Mouse (Mus musculus) testis, postnatal 10 days (tissue): Measurements from ENCODE around the gene Gm4450.
"Not testable (repeated sequence)": the region's sequence is repeated elsewhere in the genome, so short reads cannot be mapped to it uniquely, and the experiment has no call there.

ENCODE experiments used
- DNase-seq: peaks from one replicate; pipeline ENCODE4 v3.0.0; 2021; ENCODE audit warnings: low spot score

The Gm4450 gene

DNA sequence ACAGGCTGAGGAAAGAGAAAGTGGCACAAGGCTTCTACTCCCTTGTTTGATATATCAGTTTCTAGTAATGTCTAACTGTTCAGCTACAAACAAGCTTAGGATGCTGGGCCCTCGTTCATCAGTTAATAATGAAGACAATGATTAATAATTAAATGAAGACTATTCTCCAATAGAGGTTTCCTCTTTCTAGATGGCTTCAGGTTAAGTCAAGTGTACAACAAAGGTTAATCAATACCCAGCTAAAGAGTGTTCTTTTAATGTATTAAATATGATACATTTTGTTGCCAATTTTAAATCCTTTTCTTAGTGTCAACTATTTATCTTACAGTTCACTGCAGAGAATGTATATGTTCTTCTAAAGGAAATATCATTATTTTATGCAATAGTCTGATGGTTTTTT is at the start of gene Gm4450:
Gm4450 (minus strand) TSS at position 101 of the 400 bp plus-strand sequence.
- DNase-seq: not testable (repeated sequence)

DNA sequence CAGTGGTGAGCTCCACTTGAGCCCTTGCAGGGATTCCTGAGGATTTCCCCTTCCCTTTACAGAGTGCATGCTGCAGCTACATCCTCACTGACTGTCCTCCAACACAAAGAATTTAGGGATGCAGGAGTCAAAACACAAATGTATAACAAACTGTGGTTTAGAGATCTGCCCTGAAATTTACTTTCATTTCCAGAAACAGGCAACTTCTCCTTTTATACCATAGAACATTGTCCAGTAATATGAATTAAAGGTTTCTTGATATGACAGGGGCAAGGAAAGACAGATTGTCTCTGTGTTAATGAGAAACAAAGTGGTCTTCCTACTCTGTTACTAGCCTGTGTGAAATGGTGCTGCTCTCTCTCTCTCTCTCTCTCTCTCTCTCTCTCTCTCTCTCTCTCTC is 40.5 kb upstream of the Gm4450 start:
- not testable (repeated sequence) for DNase-seq

- DNase-seq: not testable (repeated sequence)
These were observed 39.8 kb upstream of the Gm4450 start for GRCm38 (mm10) chr3:98496762-98497161.

GRCm38 (mm10) chr3:98495055-98495454 is 38.1 kb upstream of the Gm4450 start:
- not testable (repeated sequence) for DNase-seq

GRCm38 (mm10) chr3:98494184-98494583 is 37.3 kb upstream of the Gm4450 start:
- not testable (repeated sequence) for DNase-seq

DNA sequence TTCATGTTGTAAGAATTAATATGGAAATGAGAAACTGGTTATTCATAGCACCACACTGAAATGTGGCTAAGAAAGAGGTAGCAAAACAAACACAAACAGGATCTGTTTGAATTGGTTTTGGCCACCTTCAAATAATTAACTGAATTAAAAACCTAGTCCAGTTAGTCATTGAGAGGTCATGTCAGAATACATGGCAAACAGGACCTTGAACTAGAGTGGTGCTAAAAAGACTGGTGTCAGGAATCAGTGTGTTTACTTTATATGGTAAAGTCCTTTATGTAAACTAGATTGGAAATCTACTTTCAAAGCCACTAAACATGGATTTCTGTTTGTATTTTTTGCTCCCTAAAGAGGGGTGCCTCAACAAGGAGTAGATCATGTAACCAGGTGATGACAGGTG is 14.6 kb upstream of the Gm4450 start:
- DNase-seq: not testable (repeated sequence)

DNA sequence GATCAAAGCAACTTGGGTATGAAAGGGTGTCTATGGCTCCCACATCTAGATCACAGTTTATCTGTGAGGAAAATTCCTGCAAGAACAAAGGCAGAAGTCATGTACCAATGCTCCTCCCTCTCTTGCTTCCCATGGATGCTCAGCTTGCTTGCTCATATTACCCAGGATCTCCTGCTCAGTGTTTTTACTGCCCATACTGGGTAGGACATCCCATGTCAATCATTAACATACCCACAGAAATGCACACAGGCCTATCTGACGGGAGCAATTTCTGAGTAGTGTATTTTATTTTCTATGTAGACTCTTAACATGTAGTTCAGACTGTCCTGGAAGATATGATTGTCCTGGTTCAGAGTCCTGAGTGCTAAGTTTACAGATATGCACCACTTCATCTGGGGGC is 14.1 kb upstream of the Gm4450 start:
- not testable (repeated sequence) for DNase-seq

- not testable (repeated sequence) for DNase-seq
These were observed 12.4 kb upstream of the Gm4450 start for GRCm38 (mm10) chr3:98469323-98469722.

- not testable (repeated sequence) for DNase-seq
These were observed 3.1 kb downstream of the Gm4450 start for GRCm38 (mm10) chr3:98453786-98454185.

DNA sequence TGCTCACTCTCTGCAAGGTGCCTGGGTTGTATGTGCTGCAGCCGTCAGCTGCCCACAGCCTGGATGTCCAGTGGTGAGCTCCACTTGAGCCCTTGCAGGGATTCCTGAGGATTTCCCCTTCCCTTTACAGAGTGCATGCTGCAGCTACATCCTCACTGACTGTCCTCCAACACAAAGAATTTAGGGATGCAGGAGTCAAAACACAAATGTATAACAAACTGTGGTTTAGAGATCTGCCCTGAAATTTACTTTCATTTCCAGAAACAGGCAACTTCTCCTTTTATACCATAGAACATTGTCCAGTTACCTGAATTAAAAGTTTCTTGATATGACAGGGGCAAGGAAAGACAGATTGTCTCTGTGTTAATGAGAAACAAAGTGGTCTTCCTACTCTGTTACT is 13.0 kb downstream of the Gm4450 start:
- not testable (repeated sequence) for DNase-seq

DNA sequence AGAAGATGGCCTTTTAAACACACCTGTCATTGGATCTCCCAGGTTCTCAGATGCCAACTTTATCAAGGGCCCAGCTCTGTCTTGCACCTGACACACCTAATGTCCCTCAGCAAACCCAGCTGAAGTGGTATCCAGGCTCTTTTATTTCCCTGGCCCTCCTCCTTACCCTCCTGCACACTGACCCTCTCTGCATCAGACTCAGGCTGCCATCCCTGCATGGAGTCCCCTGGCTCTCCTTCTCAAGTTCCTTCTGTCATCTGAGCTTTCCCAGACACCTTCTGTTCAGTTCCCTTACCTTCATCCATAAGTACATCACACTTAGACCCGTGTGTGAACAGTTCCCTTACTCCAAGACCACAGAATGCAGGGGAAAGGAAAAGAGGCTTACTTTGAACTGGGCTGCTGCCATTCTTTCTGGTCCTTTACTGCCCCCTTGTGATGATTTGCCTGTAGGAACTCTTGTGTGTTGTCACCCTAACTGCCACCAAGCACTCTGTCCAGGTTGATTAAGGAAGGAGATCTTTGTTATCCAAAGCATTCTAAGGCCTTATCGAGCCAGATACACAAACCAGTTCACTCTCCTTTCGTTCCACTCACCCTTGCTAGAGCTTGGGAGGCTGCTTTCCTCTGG is 13.7 kb downstream of the Gm4450 start:
- not testable (repeated sequence) for DNase-seq

- not testable (repeated sequence) for DNase-seq
These were observed 14.7 kb downstream of the Gm4450 start for GRCm38 (mm10) chr3:98442245-98442644.

- no peak for DNase-seq
These were observed 21.9 kb downstream of the Gm4450 start for GRCm38 (mm10) chr3:98435030-98435429.

- no peak for DNase-seq
These were observed 22.7 kb downstream of the Gm4450 start for GRCm38 (mm10) chr3:98434088-98434816.

DNA sequence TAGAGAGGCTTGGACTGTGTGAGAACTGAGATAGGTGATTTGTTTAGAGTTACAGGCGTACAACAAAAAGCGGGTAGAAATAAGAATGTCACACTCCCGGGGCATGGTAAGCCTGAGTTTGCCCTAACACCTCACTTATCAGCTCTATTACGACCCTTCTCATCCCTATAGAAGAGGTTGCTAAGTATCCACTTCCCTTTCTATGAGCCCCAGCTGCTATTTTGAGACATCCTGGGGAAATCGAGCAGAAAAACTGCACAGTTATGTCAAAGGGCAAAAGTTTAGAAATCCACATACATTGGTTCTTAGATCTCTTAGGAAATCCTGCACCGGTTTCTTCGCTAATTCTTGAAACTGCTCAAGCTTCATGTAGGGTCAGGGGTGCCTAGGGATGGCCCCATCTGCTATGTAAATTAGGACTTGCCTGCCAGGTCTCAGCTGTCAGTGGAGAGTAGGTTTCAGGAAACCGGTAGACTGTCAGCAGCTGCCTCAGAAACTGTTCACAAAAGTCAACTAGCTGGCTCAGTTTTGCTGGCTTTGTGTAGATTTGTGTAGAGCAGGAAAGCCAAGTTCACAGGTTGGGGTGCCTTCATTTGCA is 27.9 kb downstream of the Gm4450 start:
- no peak for DNase-seq

GRCm38 (mm10) chr3:98428449-98428775 is 28.5 kb downstream of the Gm4450 start:
- peak; percentile 46 for DNase-seq

GRCm38 (mm10) chr3:98427600-98428448 is 29.1 kb downstream of the Gm4450 start:
- DNase-seq: peak; percentile 86

DNA sequence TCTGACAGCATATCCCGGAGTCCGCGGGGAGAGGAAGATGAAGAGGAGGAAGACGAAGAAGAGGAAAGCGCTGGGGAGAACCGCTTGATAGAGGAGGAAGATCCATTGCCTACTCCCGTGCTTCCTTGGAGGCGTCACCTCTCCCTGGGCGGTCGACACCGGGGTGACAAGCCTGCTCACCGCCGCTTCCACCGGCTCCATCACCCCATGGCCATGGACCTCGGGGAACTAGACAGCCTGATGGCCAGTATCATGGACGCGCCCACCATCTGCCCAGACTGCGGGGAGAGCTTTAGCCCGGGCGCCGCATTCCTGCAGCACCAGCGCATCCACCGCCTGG is 29.7 kb downstream of the Gm4450 start:
- no peak for DNase-seq

GRCm38 (mm10) chr3:98426749-98427148 is 30.2 kb downstream of the Gm4450 start:
- no peak for DNase-seq

DNA sequence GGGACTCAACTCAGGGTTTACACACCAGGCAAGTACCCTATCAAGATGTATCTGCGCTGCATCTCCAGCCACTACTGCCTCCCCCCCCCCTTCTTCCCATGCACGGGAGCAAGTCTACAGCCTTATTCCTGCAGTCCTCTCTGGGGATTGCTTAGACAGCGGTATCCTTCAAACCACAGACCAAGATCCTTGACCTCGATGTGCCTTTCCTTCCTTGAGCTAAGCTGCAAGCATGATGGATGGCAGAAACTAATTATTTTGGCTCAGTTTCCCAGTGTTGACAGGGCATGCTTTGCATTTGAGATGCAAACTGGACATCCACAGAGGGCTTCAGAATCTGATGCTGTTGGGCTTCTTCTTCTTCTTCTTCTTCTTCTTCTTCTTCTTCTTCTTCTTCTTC is 34.0 kb downstream of the Gm4450 start:
- DNase-seq: no peak

DNA sequence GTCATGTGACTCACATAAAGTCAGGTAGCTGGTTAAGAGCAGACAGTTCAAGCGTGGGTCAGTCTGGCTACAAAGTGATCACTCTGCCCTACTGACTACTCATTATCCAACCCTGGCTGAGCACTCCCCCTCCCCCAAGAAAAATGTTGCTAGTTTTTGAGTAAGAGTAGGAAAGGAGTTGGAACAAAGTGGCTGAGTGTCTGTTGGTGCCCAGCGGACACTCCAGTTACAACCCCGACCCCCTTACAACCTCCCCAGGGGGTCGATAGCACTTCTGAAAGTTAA is 37.2 kb downstream of the Gm4450 start:
- DNase-seq: no peak

DNA sequence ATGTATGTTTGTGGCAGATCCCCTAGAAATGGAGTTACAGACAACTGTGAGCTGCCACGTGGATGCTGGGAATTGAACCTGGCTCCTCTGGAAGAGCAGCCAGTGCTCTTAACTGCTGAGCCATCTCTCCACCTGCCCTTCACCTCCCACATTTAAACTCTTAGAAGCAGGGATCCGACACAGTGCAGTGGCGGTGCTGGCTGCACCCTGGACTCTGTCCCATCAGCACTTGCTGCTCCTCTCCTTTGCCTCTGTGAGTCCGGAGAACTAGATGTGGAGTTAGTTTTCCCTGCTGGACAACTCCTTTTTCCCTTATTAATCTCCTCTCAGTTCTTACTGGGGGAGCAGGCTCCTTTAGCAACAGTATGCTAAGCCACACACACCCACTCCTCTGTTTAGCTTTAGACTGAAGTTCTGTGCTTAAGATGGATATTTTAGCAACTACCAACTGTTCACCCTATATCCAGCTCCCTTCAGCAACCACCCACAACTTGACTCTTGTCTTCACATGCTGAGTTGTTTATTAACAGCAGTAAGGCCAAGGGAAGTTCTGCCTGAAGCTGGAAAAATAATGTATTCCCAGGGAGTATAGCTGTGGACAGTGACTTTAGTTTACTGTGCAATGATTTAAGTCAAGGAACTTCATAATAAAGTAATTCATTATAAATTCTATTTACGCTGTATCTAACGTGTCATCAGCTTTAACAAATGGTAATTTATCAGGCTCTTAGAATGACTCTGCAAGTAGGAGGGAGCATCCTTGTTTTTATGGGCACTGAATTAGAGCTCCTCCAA is 37.7 kb downstream of the Gm4450 start:
- no peak for DNase-seq
